Mouse (Mus musculus): ENCODE data around the gene Strc. TPM values are rescaled to one million over a fixed set of nuclear protein-coding genes. Genes with fewer than 3 reads are reported as not detected.

Strc gene
- total and polyA plus RNA-seq, 3 experiments, result 0.10 TPM; not detected in 2

- Histone ChIP-seq H3K79me2 (replicated peaks; ENCODE audit: control insufficient read depth, insufficient read depth, low read length) (peaks cover 3% of the 10 kb centered on the region), H3K4me1 (ENCODE audit: control insufficient read depth, insufficient read depth, low read length) (peaks cover 7% of the 10 kb centered on the region), H3K27ac (no peak overlapping the region), H3K4me3 (peak overlapping the region; percentile 96), H3K9ac (ENCODE audit: low read depth, low read length) (no peak overlapping the region), H3K27me3 (ENCODE audit: control insufficient read depth, insufficient read depth, low read length) (no peaks in the 10 kb centered on the region), H3K36me3 (ENCODE audit: control insufficient read depth, insufficient read depth, low read length) (peaks cover 39% of the 10 kb centered on the region)
- intact Hi-C loops (cut with DNase I), result no loop called here
- no peak for DNase-seq
- 43% methylated on average over 3 of the region's 3 CpGs for WGBS
- no peak for TF ChIP-seq CTCF (IDR thresholded peaks at IDR 0.05)
- no peak for TF ChIP-seq EP300 (IDR thresholded peaks at IDR 0.05; ENCODE audit: insufficient read depth, low read depth, low read length)
- TF ChIP-seq POLR2A (IDR thresholded peaks at IDR 0.05; ENCODE audit: insufficient read depth, low read depth, low read length), result no peak
These were observed 28.6 kb upstream of the Strc start for GRCm38 (mm10) chr2:121415591-121415990.

GRCm38 (mm10) chr2:121415103-121415502, 28.1 kb upstream of the Strc start:
- DNase-seq, result no peak
- 18% methylated on average over 3 of the region's 3 CpGs for WGBS
- H3K36me3 ChIP-seq (ENCODE audit: control insufficient read depth, insufficient read depth, low read length), result peaks cover 39% of the 10 kb centered on the region
- H3K4me1 ChIP-seq (ENCODE audit: control insufficient read depth, insufficient read depth, low read length), result peaks cover 7% of the 10 kb centered on the region
- intact Hi-C loops (cut with DNase I), result no loop called here
- H3K79me2 ChIP-seq (replicated peaks; ENCODE audit: control insufficient read depth, insufficient read depth, low read length), result peaks cover 2% of the 10 kb centered on the region; the same call in 1 of the 2 replicates
- H3K27me3 ChIP-seq (ENCODE audit: control insufficient read depth, insufficient read depth, low read length), result no peaks in the 10 kb centered on the region
- TF ChIP-seq EP300 (IDR thresholded peaks at IDR 0.05; ENCODE audit: insufficient read depth, low read depth, low read length), result no peak
- TF ChIP-seq POLR2A (IDR thresholded peaks at IDR 0.05; ENCODE audit: insufficient read depth, low read depth, low read length), result no peak
- TF ChIP-seq CTCF (IDR thresholded peaks at IDR 0.05), result no peak
- no peak overlapping the region for H3K9ac ChIP-seq (ENCODE audit: low read depth, low read length)
- peak overlapping the region; percentile 96; the same call in 1 of the 2 replicates for H3K27ac ChIP-seq
- H3K4me3 ChIP-seq, result peak overlapping the region; percentile 96

DNA sequence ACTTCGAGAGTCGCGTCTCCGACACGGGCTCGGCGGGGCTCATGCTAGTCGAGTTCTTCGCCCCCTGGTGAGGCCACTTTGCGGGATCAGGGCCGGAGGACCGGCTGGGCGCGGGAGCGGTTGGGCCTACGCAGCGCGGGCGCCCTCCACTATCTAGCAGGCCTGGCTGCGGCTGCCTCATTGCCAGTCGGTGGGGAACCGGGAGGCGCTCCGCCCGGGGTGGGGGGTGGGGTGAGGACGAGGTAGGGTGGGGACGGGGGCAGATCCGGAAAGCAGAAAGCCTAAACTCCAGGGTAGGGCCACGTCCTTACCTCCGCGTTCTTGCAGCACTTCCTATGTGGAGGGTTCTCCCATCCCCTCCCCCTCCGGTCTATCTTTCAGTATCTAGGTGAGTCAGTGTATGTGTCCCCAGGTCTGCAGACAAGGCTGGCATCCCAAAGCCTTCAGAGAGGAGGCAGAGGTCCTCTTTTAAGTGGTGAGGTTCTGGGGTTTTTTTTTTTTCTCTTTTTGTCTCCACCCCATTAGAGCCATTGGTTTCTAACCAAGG, 27.2 kb upstream of the Strc start:
- Histone ChIP-seq H3K79me2 (replicated peaks; ENCODE audit: control insufficient read depth, insufficient read depth, low read length) (peaks cover 2% of the 10 kb centered on the region; the same call in 1 of the 2 replicates), H3K9ac (ENCODE audit: low read depth, low read length) (peak overlapping the region; percentile 99), H3K27ac (peak overlapping the region; percentile 96), H3K36me3 (ENCODE audit: control insufficient read depth, insufficient read depth, low read length) (peaks cover 39% of the 10 kb centered on the region), H3K27me3 (ENCODE audit: control insufficient read depth, insufficient read depth, low read length) (no peaks in the 10 kb centered on the region), H3K4me3 (peak overlapping the region; percentile 96), H3K4me1 (ENCODE audit: control insufficient read depth, insufficient read depth, low read length) (peaks cover 7% of the 10 kb centered on the region)
- TF ChIP-seq CTCF (IDR thresholded peaks at IDR 0.05) (no peak), EP300 (IDR thresholded peaks at IDR 0.05; ENCODE audit: insufficient read depth, low read depth, low read length) (no peak), POLR2A (IDR thresholded peaks at IDR 0.05; ENCODE audit: insufficient read depth, low read depth, low read length) (no peak)
- intact Hi-C loops (cut with DNase I), result loop anchor here (5.0 kb wide), 2 partner anchors 62 to 142 kb away; partner anchors contain the start of gene Trp53bp1
- no peak for DNase-seq
- under 1% methylated on average over 32 of the region's 32 CpGs for WGBS

GRCm38 (mm10) chr2:121413387-121414042, 26.5 kb upstream of the Strc start, which contains the start of the genes Pdia3 and Catsper2:
Gene Pdia3 (plus strand): TSS chr2:121413775.
Gene Catsper2 (minus strand): TSS chr2:121413792.
- peak; percentile 60 for TF ChIP-seq CTCF (IDR thresholded peaks at IDR 0.05)
- peak; percentile 88 for TF ChIP-seq EP300 (IDR thresholded peaks at IDR 0.05; ENCODE audit: insufficient read depth, low read depth, low read length)
- TF ChIP-seq POLR2A (IDR thresholded peaks at IDR 0.05; ENCODE audit: insufficient read depth, low read depth, low read length), result peak; percentile 83
- Histone ChIP-seq H3K4me3 (peak within 1 kb of the TSS; percentile 96), H3K4me1 (ENCODE audit: control insufficient read depth, insufficient read depth, low read length) (peaks cover 7% of the 10 kb centered on the region), H3K36me3 (ENCODE audit: control insufficient read depth, insufficient read depth, low read length) (peaks cover 32% of the 10 kb centered on the region), H3K27me3 (ENCODE audit: control insufficient read depth, insufficient read depth, low read length) (no peaks in the 10 kb centered on the region), H3K27ac (peak within 1 kb of the TSS; percentile 96), H3K9ac (ENCODE audit: low read depth, low read length) (peak within 1 kb of the TSS; percentile 99), H3K79me2 (replicated peaks; ENCODE audit: control insufficient read depth, insufficient read depth, low read length) (no peaks in the 10 kb centered on the region; the same call in 1 of the 2 replicates)
- peak; percentile 97 to 99 for DNase-seq
- WGBS, result under 1% methylated on average over 68 of the region's 68 CpGs
- intact Hi-C loops (cut with DNase I), result loop anchor here (2.0 to 5.0 kb wide), 3 partner anchors 35 to 141 kb away; partner anchors contain the start of genes Serf2 and Trp53bp1

GRCm38 (mm10) chr2:121412843-121413386, 25.9 kb upstream of the Strc start:
- intact Hi-C loops (cut with DNase I), result loop anchor here (2.0 to 5.0 kb wide), 3 partner anchors 36 to 141 kb away; partner anchors contain the start of genes Serf2 and Trp53bp1

More at GRCm38 (mm10) chr2:121412843-121413386, 25.9 kb upstream of the Strc start:
- H3K27me3 ChIP-seq (ENCODE audit: control insufficient read depth, insufficient read depth, low read length), result no peaks in the 10 kb centered on the region
- H3K4me1 ChIP-seq (ENCODE audit: control insufficient read depth, insufficient read depth, low read length), result peaks cover 7% of the 10 kb centered on the region
- no peaks in the 10 kb centered on the region for H3K79me2 ChIP-seq (replicated peaks; ENCODE audit: control insufficient read depth, insufficient read depth, low read length)
- peaks cover 27% of the 10 kb centered on the region for H3K36me3 ChIP-seq (ENCODE audit: control insufficient read depth, insufficient read depth, low read length)
- DNase-seq, result no peak
- WGBS, result 0% methylated on average over 4 of the region's 4 CpGs
- peak overlapping the region; percentile 96 for H3K27ac ChIP-seq
- peak overlapping the region; percentile 81 for H3K9ac ChIP-seq (ENCODE audit: low read depth, low read length)
- H3K4me3 ChIP-seq, result peak overlapping the region; percentile 96
- TF ChIP-seq POLR2A (IDR thresholded peaks at IDR 0.05; ENCODE audit: insufficient read depth, low read depth, low read length) (no peak), CTCF (IDR thresholded peaks at IDR 0.05) (no peak), EP300 (IDR thresholded peaks at IDR 0.05; ENCODE audit: insufficient read depth, low read depth, low read length) (no peak)

Data from heart, adult 2 months (tissue).